Mouse (Mus musculus): ENCODE measurements around the gene Sun1. TPM values are rescaled to one million over a fixed set of nuclear protein-coding genes. Genes with fewer than 3 reads are reported as not detected.

Gene Sun1
- total RNA-seq (2023) = 68.0 TPM

DNA sequence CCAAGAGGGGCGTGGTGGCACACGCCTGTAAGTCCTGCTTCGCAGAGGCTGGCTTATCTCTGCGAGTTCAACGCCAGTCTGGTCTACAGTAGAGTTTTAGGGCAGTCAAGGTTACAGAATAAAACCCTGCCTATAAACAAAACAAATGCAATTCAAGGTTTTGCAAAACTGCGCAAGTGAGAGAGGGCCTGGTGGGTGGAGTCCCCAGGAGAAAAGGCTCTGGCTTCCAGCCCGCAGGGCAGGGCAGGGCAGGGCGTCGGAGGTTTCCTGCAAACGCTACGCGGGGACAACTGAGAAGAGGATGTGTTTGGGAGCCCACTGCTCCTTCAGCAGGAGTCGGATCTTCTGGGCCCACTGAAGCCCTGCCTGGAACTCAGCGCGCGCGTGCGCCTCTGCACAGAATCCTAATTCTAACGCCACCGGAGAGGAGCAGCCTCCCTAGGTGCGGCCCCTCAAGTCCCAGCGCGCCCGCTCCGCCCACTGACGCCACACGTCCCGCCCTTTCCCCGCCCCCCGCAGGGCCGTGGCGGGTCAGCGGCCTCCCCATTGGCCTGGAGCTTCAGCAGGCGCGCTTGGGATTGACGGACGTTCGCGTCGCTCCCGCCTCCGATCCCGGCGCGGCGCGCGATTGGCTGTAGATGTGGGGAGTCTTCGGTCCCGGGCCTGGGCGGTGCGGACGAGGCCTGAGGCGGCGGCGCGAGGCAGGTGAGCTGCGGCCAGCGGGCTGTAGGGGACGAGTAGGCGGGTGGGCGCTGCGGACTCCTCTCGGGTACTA, at the start of gene Sun1:
TSS of gene Sun1 (plus strand) at position 643 of the 775 bp plus-strand sequence.

DNA sequence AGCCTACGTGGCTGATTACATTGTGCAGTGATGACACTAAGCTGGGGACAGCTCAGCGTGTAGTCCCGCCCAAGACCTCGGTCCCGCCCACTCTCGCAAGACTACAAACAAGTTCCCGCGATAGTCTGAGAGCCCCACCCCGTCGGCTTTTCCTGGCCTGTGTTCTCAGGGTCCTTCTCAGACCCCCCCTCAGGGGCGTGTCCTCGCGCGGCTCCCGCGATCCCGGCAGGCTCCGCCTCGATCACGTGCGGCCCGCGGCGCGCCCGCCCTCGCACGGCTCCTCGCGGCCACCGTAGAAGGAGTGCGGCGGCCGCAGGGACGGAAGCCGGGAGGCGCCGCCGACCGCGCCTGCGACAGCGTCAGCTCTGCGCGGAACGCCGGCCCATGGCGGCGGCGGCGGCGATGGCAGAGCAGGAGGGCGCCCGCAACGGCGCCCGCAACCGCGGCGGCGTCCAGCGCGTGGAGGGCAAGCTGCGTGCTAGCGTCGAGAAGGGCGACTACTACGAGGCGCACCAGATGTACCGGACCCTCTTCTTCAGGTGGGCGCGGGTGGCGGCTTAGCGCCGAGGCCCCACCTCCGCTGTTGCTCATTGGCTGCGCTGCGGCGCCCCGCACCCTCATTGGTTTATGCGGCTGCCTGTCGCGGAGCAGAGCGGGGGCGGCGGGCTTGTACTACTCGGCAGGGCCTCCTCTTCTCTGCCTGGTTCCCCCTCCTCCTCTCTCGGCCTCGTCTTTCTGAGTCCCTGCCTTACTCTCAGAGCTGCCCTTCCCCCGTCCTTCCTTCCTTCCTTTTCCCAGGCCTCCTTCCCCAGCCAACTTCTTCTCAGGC, 51.9 kb downstream of the Sun1 start, which contains the start of gene Get4:
TSS of gene Get4 (plus strand) at position 244 of the 829 bp plus-strand sequence.

Other genes with a start within 250 kb of the Sun1 start
- not detected for gene Pdgfa, start 203.3 kb upstream of the Sun1 start, total RNA-seq (2023)
- gene Prkar1b, start 50.6 kb upstream of the Sun1 start, total RNA-seq (2023) = 1.5 TPM
- 16.7 TPM for gene Dnaaf5, start 50.4 kb upstream of the Sun1 start, total RNA-seq (2023)
- gene Get4, start 51.7 kb downstream of the Sun1 start, total RNA-seq (2023) = 46.6 TPM
- gene Adap1, start 125.0 kb downstream of the Sun1 start, total RNA-seq (2023) = 3.9 TPM
- 21.9 TPM for gene Cox19, start 150.8 kb downstream of the Sun1 start, total RNA-seq (2023)
- gene Cyp2w1, start 152.0 kb downstream of the Sun1 start, total RNA-seq (2023) = not detected
- gene Gpr146, start 177.1 kb downstream of the Sun1 start, total RNA-seq (2023) = 20.5 TPM
- gene C130050O18Rik, start 204.6 kb downstream of the Sun1 start, total RNA-seq (2023) = 0.70 TPM
- gene Gper1, start 222.5 kb downstream of the Sun1 start, total RNA-seq (2023) = not detected

Measured in CD4-positive naive resting alpha-beta T cell, adult 76 days (primary cell).